Mouse (Mus musculus) embryonic fibroblast, embryonic 13.5 days (primary cell): ENCODE measurements around the gene Kalrn.

Source experiments
- CTCF ChIP-seq: IDR thresholded peaks from 2 replicates; pipeline ENCODE4 v1.5.1; 2011; ENCODE audit warnings: mild to moderate bottlenecking, control low read depth, low read length, moderate library complexity, borderline replicate concordance; ENCODE audit not compliant: insufficient read depth
- POLR2A ChIP-seq: IDR thresholded peaks from 2 replicates; pipeline ENCODE4 v1.6.1; 2011; ENCODE audit warnings: low read depth, mild to moderate bottlenecking, control low read depth, low read length, moderate library complexity

DNA sequence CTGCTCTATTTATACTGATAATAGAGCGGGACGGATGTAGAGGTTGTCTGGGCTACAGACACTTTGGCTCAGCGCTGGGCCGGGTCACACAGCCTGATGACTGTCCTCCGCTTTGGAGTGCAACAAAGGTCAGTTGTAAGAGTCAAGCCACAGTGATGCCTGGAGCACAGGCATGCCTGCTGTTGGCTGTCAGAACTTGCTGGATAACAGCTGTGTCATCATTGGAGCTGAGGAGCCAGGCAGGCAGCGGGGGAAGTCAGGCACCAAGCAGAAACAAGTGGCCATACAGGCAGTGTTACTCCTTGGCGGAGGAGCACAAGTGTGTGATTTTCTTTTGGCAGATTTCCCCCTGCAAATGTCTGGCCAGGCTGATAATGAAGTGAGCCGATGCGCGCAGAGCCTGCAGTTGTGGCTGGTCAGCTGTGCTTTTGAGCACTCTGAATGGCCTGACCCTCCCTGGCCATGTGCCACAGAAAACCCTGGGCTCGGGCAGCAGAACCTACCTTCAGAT, 632.0 kb downstream of the Kalrn start:
- TF ChIP-seq CTCF = no peak
- no peak for TF ChIP-seq POLR2A
